Mouse (Mus musculus): ENCODE data around the gene Atp6v1g3. TPM values are rescaled to one million over a fixed set of nuclear protein-coding genes. Genes with fewer than 3 reads are reported as not detected.
A peak's percentile ranks its signal among the peaks of the same experiment; 100 is the strongest.

The Atp6v1g3 gene
- total RNA-seq (2022), result not detected

GRCm38 (mm10) chr1:138273438-138273837, at the start of gene Atp6v1g3:
Gene Atp6v1g3, plus strand, starts transcription at chr1:138273738.
- no peak for DNase-seq (ENCODE audit: low spot score)

- no peak for DNase-seq (ENCODE audit: low spot score)
Observed at GRCm38 (mm10) chr1:138233051-138233450, 40.5 kb upstream of the Atp6v1g3 start.

- DNase-seq (ENCODE audit: low spot score), result no peak
Observed at GRCm38 (mm10) chr1:138237252-138237651, 36.3 kb upstream of the Atp6v1g3 start.

- peak; percentile 19 for DNase-seq (ENCODE audit: low spot score)
Observed at GRCm38 (mm10) chr1:138243947-138244346, 29.6 kb upstream of the Atp6v1g3 start.

GRCm38 (mm10) chr1:138244485-138244884, 29.1 kb upstream of the Atp6v1g3 start:
- DNase-seq (ENCODE audit: low spot score), result peak; percentile 38

GRCm38 (mm10) chr1:138245103-138245502, 28.4 kb upstream of the Atp6v1g3 start:
- DNase-seq (ENCODE audit: low spot score), result no peak

GRCm38 (mm10) chr1:138245533-138245932, 28.0 kb upstream of the Atp6v1g3 start:
- DNase-seq (ENCODE audit: low spot score), result no peak

GRCm38 (mm10) chr1:138246438-138247164, 26.9 kb upstream of the Atp6v1g3 start:
- no peak for DNase-seq (ENCODE audit: low spot score)

- DNase-seq (ENCODE audit: low spot score), result no peak
Observed at GRCm38 (mm10) chr1:138247699-138248483, 25.6 kb upstream of the Atp6v1g3 start.

- no peak for DNase-seq (ENCODE audit: low spot score)
Observed at GRCm38 (mm10) chr1:138248770-138249169, 24.8 kb upstream of the Atp6v1g3 start.

- no peak for DNase-seq (ENCODE audit: low spot score)
Observed at GRCm38 (mm10) chr1:138250951-138251350, 22.6 kb upstream of the Atp6v1g3 start.

- no peak for DNase-seq (ENCODE audit: low spot score)
Observed at GRCm38 (mm10) chr1:138256172-138256789, 17.3 kb upstream of the Atp6v1g3 start.

GRCm38 (mm10) chr1:138258758-138259157, 14.8 kb upstream of the Atp6v1g3 start:
- no peak for DNase-seq (ENCODE audit: low spot score)

- no peak for DNase-seq (ENCODE audit: low spot score)
Observed at GRCm38 (mm10) chr1:138261520-138261919, 12.0 kb upstream of the Atp6v1g3 start.

GRCm38 (mm10) chr1:138262408-138262807, 11.1 kb upstream of the Atp6v1g3 start:
- DNase-seq (ENCODE audit: low spot score), result no peak

- DNase-seq (ENCODE audit: low spot score), result no peak
Observed at GRCm38 (mm10) chr1:138267465-138268055, 6.0 kb upstream of the Atp6v1g3 start.

- no peak for DNase-seq (ENCODE audit: low spot score)
Observed at GRCm38 (mm10) chr1:138274930-138275329, 1.4 kb downstream of the Atp6v1g3 start.

- DNase-seq (ENCODE audit: low spot score), result no peak
Observed at GRCm38 (mm10) chr1:138275859-138276258, 2.3 kb downstream of the Atp6v1g3 start.

GRCm38 (mm10) chr1:138281139-138281538, 7.6 kb downstream of the Atp6v1g3 start:
- no peak for DNase-seq (ENCODE audit: low spot score)

GRCm38 (mm10) chr1:138282413-138283141, 9.0 kb downstream of the Atp6v1g3 start:
- DNase-seq (ENCODE audit: low spot score), result no peak

GRCm38 (mm10) chr1:138287665-138288064, 14.1 kb downstream of the Atp6v1g3 start:
- DNase-seq (ENCODE audit: low spot score), result no peak
